Mouse (Mus musculus): ENCODE measurements around the gene Bag5. TPM values are rescaled to one million over a fixed set of nuclear protein-coding genes. Genes with fewer than 3 reads are reported as not detected.

Bag5 gene
- polyA plus RNA-seq, 1 experiment from 2014 or later, result 14.1 TPM

- WGBS (ENCODE audit: insufficient replicate concordance), result 46% methylated on average over 2 of the region's 2 CpGs
- no peak overlapping the region for H3K9ac ChIP-seq (ENCODE audit: low read depth, low read length)
- H3K4me1 ChIP-seq (ENCODE audit: control insufficient read depth, low read depth, low read length), result peaks cover 19% of the 10 kb centered on the region
- H3K4me3 ChIP-seq (ENCODE audit: low read depth, low read length), result no peak overlapping the region
- H3K27me3 ChIP-seq (ENCODE audit: control insufficient read depth, insufficient read depth, low read depth, low read length), result no peaks in the 10 kb centered on the region
- H3K27ac ChIP-seq (ENCODE audit: low read length), result no peak overlapping the region
- no peaks in the 10 kb centered on the region for H3K36me3 ChIP-seq (ENCODE audit: control insufficient read depth, insufficient read depth)
- ATAC-seq (ENCODE audit: low read depth), result no peak
- no peak overlapping the region for H3K4me2 ChIP-seq (ENCODE audit: low read depth, low read length)
- no peaks in the 10 kb centered on the region for H3K9me3 ChIP-seq (replicated peaks; ENCODE audit: control insufficient read depth, low read length)
Observed at GRCm38 (mm10) chr12:111755231-111755630, 42.2 kb upstream of the Bag5 start.

- ATAC-seq (ENCODE audit: low read depth), result no peak
- Histone ChIP-seq H3K4me2 (ENCODE audit: low read depth, low read length) (no peak overlapping the region), H3K4me3 (ENCODE audit: low read depth, low read length) (no peak overlapping the region), H3K9ac (ENCODE audit: low read depth, low read length) (no peak overlapping the region), H3K27ac (ENCODE audit: low read length) (no peak overlapping the region), H3K36me3 (ENCODE audit: control insufficient read depth, insufficient read depth) (no peaks in the 10 kb centered on the region), H3K27me3 (ENCODE audit: control insufficient read depth, insufficient read depth, low read depth, low read length) (no peaks in the 10 kb centered on the region), H3K9me3 (replicated peaks; ENCODE audit: control insufficient read depth, low read length) (no peaks in the 10 kb centered on the region), H3K4me1 (ENCODE audit: control insufficient read depth, low read depth, low read length) (peaks cover 15% of the 10 kb centered on the region)
Observed at GRCm38 (mm10) chr12:111754710-111755109, 41.7 kb upstream of the Bag5 start.

GRCm38 (mm10) chr12:111753347-111753746, 40.3 kb upstream of the Bag5 start:
- Histone ChIP-seq H3K36me3 (ENCODE audit: control insufficient read depth, insufficient read depth) (no peaks in the 10 kb centered on the region), H3K4me1 (ENCODE audit: control insufficient read depth, low read depth, low read length) (peaks cover 9% of the 10 kb centered on the region), H3K4me2 (ENCODE audit: low read depth, low read length) (no peak overlapping the region), H3K27ac (ENCODE audit: low read length) (no peak overlapping the region), H3K9ac (ENCODE audit: low read depth, low read length) (no peak overlapping the region), H3K4me3 (ENCODE audit: low read depth, low read length) (no peak overlapping the region), H3K27me3 (ENCODE audit: control insufficient read depth, insufficient read depth, low read depth, low read length) (no peaks in the 10 kb centered on the region), H3K9me3 (replicated peaks; ENCODE audit: control insufficient read depth, low read length) (no peaks in the 10 kb centered on the region)
- WGBS (ENCODE audit: insufficient replicate concordance), result 60% methylated on average over 9 of the region's 9 CpGs
- ATAC-seq (ENCODE audit: low read depth), result no peak

GRCm38 (mm10) chr12:111752491-111752890, 39.4 kb upstream of the Bag5 start:
- Histone ChIP-seq H3K27ac (ENCODE audit: low read length) (no peak overlapping the region), H3K4me3 (ENCODE audit: low read depth, low read length) (no peak overlapping the region), H3K4me1 (ENCODE audit: control insufficient read depth, low read depth, low read length) (peaks cover 4% of the 10 kb centered on the region; the same call in 1 of the 2 replicates), H3K9ac (ENCODE audit: low read depth, low read length) (no peak overlapping the region), H3K27me3 (ENCODE audit: control insufficient read depth, insufficient read depth, low read depth, low read length) (no peaks in the 10 kb centered on the region), H3K9me3 (replicated peaks; ENCODE audit: control insufficient read depth, low read length) (no peaks in the 10 kb centered on the region), H3K36me3 (ENCODE audit: control insufficient read depth, insufficient read depth) (no peaks in the 10 kb centered on the region), H3K4me2 (ENCODE audit: low read depth, low read length) (no peak overlapping the region)
- WGBS (ENCODE audit: insufficient replicate concordance), result 74% methylated on average over 6 of the region's 6 CpGs
- ATAC-seq (ENCODE audit: low read depth), result no peak

- 76% methylated on average over 3 of the region's 3 CpGs for WGBS (ENCODE audit: insufficient replicate concordance)
- Histone ChIP-seq H3K9ac (ENCODE audit: low read depth, low read length) (no peak overlapping the region), H3K9me3 (replicated peaks; ENCODE audit: control insufficient read depth, low read length) (no peaks in the 10 kb centered on the region), H3K27me3 (ENCODE audit: control insufficient read depth, insufficient read depth, low read depth, low read length) (no peaks in the 10 kb centered on the region), H3K4me2 (ENCODE audit: low read depth, low read length) (no peak overlapping the region), H3K36me3 (ENCODE audit: control insufficient read depth, insufficient read depth) (no peaks in the 10 kb centered on the region), H3K4me1 (ENCODE audit: control insufficient read depth, low read depth, low read length) (peaks cover 10% of the 10 kb centered on the region), H3K27ac (ENCODE audit: low read length) (no peak overlapping the region), H3K4me3 (ENCODE audit: low read depth, low read length) (no peak overlapping the region)
- ATAC-seq (ENCODE audit: low read depth), result no peak
Observed at GRCm38 (mm10) chr12:111750739-111751138, 37.7 kb upstream of the Bag5 start.

GRCm38 (mm10) chr12:111747421-111747820, 34.4 kb upstream of the Bag5 start:
- Histone ChIP-seq H3K4me1 (ENCODE audit: control insufficient read depth, low read depth, low read length) (peaks cover 9% of the 10 kb centered on the region), H3K27ac (ENCODE audit: low read length) (no peak overlapping the region), H3K9ac (ENCODE audit: low read depth, low read length) (no peak overlapping the region), H3K4me2 (ENCODE audit: low read depth, low read length) (no peak overlapping the region), H3K36me3 (ENCODE audit: control insufficient read depth, insufficient read depth) (no peaks in the 10 kb centered on the region), H3K9me3 (replicated peaks; ENCODE audit: control insufficient read depth, low read length) (no peaks in the 10 kb centered on the region), H3K27me3 (ENCODE audit: control insufficient read depth, insufficient read depth, low read depth, low read length) (no peaks in the 10 kb centered on the region), H3K4me3 (ENCODE audit: low read depth, low read length) (no peak overlapping the region)
- ATAC-seq (ENCODE audit: low read depth), result no peak
- WGBS (ENCODE audit: insufficient replicate concordance), result 70% methylated on average over 7 of the region's 7 CpGs

GRCm38 (mm10) chr12:111746091-111746490, 33.0 kb upstream of the Bag5 start:
- Histone ChIP-seq H3K27ac (ENCODE audit: low read length) (no peak overlapping the region), H3K4me3 (ENCODE audit: low read depth, low read length) (no peak overlapping the region), H3K36me3 (ENCODE audit: control insufficient read depth, insufficient read depth) (no peaks in the 10 kb centered on the region), H3K4me1 (ENCODE audit: control insufficient read depth, low read depth, low read length) (peaks cover 9% of the 10 kb centered on the region), H3K27me3 (ENCODE audit: control insufficient read depth, insufficient read depth, low read depth, low read length) (no peaks in the 10 kb centered on the region), H3K9me3 (replicated peaks; ENCODE audit: control insufficient read depth, low read length) (no peaks in the 10 kb centered on the region), H3K4me2 (ENCODE audit: low read depth, low read length) (no peak overlapping the region), H3K9ac (ENCODE audit: low read depth, low read length) (no peak overlapping the region)
- ATAC-seq (ENCODE audit: low read depth), result peak; percentile 71
- 30% methylated on average over 5 of the region's 5 CpGs for WGBS (ENCODE audit: insufficient replicate concordance)

- Histone ChIP-seq H3K9ac (ENCODE audit: low read depth, low read length) (no peak overlapping the region), H3K4me2 (ENCODE audit: low read depth, low read length) (no peak overlapping the region), H3K27ac (ENCODE audit: low read length) (no peak overlapping the region), H3K4me3 (ENCODE audit: low read depth, low read length) (no peak overlapping the region), H3K36me3 (ENCODE audit: control insufficient read depth, insufficient read depth) (no peaks in the 10 kb centered on the region), H3K9me3 (replicated peaks; ENCODE audit: control insufficient read depth, low read length) (no peaks in the 10 kb centered on the region), H3K27me3 (ENCODE audit: control insufficient read depth, insufficient read depth, low read depth, low read length) (no peaks in the 10 kb centered on the region), H3K4me1 (ENCODE audit: control insufficient read depth, low read depth, low read length) (peaks cover 9% of the 10 kb centered on the region)
- WGBS (ENCODE audit: insufficient replicate concordance), result 55% methylated on average over 6 of the region's 6 CpGs
- ATAC-seq (ENCODE audit: low read depth), result no peak
Observed at GRCm38 (mm10) chr12:111745274-111745673, 32.2 kb upstream of the Bag5 start.

GRCm38 (mm10) chr12:111743981-111744423, 30.9 kb upstream of the Bag5 start:
- ATAC-seq (ENCODE audit: low read depth), result peak; percentile 12; the same call in 1 of the 2 replicates
- no peak overlapping the region for H3K9ac ChIP-seq (ENCODE audit: low read depth, low read length)
- 60% methylated on average over 11 of the region's 11 CpGs for WGBS (ENCODE audit: insufficient replicate concordance)
- H3K27ac ChIP-seq (ENCODE audit: low read length), result no peak overlapping the region
- H3K4me3 ChIP-seq (ENCODE audit: low read depth, low read length), result no peak overlapping the region
- no peaks in the 10 kb centered on the region for H3K27me3 ChIP-seq (ENCODE audit: control insufficient read depth, insufficient read depth, low read depth, low read length)
- no peak overlapping the region for H3K4me2 ChIP-seq (ENCODE audit: low read depth, low read length)
- no peaks in the 10 kb centered on the region for H3K9me3 ChIP-seq (replicated peaks; ENCODE audit: control insufficient read depth, low read length)
- H3K36me3 ChIP-seq (ENCODE audit: control insufficient read depth, insufficient read depth), result no peaks in the 10 kb centered on the region
- peaks cover 9% of the 10 kb centered on the region for H3K4me1 ChIP-seq (ENCODE audit: control insufficient read depth, low read depth, low read length)

Measured in liver, embryonic 16.5 days (tissue).